22 mouse cellular contexts compared by ENCODE assay signal in genomic region chr3:108608906-108609305, GRCm38 (mm10). TPM values are rescaled to one million over a fixed set of nuclear protein-coding genes. Genes with fewer than 3 reads are reported as not detected.
DNase-seq lines count a peak whose midpoint lies in the region; ATAC-seq and TF ChIP-seq lines count a peak whose summit lies in the region.
"Had no signal": no experiment of that assay in that cellular context is flagged by ENCODE, and none has a peak within 500 bp of the region (broad histone marks: within the 10 kb centered on the region; RNA-seq: fewer than 3 reads in every experiment).

No protein-coding gene starts in this region.

- TF ChIP-seq EP300 in MEL (IDR thresholded peaks at IDR 0.05; ENCODE audit: low read depth in 1 of 2, low read length in 2 of 2) = no peak

- no peak for TF ChIP-seq POLR2A in MEL (IDR thresholded peaks at IDR 0.05; ENCODE audit: control insufficient read depth in 1 of 2, insufficient read depth in 1 of 2, low read depth in 1 of 2, low read length in 2 of 2, poor library complexity in 1 of 2)

- no peaks in the 10 kb centered on the region for H3K79me2 ChIP-seq in MEL (ENCODE audit: control insufficient read depth, insufficient read depth, low read length, poor library complexity)

- peaks cover 0 to 2% of the 10 kb centered on the region in 2 experiments; a peak in 1 of 4 replicates for H3K36me3 ChIP-seq in MEL (ENCODE audit: control insufficient read depth in 1 of 2, insufficient read depth in 2 of 2, low read length in 2 of 2)
- H3K36me3 ChIP-seq: liver, embryonic 13.5 days had no signal

- H3K4me3 ChIP-seq in MEL (ENCODE audit: control insufficient read depth in 1 of 2, insufficient read depth in 1 of 2, low read depth in 2 of 2, low read length in 2 of 2) = no peak overlapping the region
- H3K4me3 ChIP-seq: gastrocnemius, adult 2 months; limb, embryonic 13.5 days; liver, embryonic 13.5 days; lung, embryonic 15.5 days had no signal

- H3K27ac ChIP-seq in MEL (ENCODE audit: control insufficient read depth, low read depth, low read length) = no peak overlapping the region
- H3K27ac ChIP-seq: gastrocnemius, adult 2 months; hindbrain, postnatal 0 days; limb, embryonic 13.5 days; liver, embryonic 13.5 days; lung, embryonic 15.5 days; stomach, postnatal 0 days had no signal

- H3K27me3 ChIP-seq in MEL (ENCODE audit: control insufficient read depth in 1 of 2, insufficient read depth in 2 of 2, low read length in 2 of 2) = no peaks in the 10 kb centered on the region
- H3K27me3 ChIP-seq: limb, embryonic 13.5 days; liver, embryonic 13.5 days; lung, embryonic 15.5 days had no signal

- 0 out of 4 replicates have a peak, but pooled peaks cover 0 to 2% of the 10 kb centered on the region in 2 experiments for H3K4me1 ChIP-seq in MEL (ENCODE audit: control insufficient read depth in 1 of 2, insufficient read depth in 2 of 2, low read length in 2 of 2)
- H3K4me1 ChIP-seq: limb, embryonic 13.5 days; liver, embryonic 13.5 days; lung, embryonic 15.5 days had no signal

- no peaks in the 10 kb centered on the region for H3K9me3 ChIP-seq in MEL (replicated peaks; ENCODE audit: insufficient read depth, low read length)
- H3K9me3 ChIP-seq: limb, embryonic 13.5 days; liver, embryonic 13.5 days; lung, embryonic 15.5 days had no signal

- H3K9ac ChIP-seq in MEL (ENCODE audit: control insufficient read depth, low read depth, low read length, poor library complexity, severe bottlenecking) = no peak overlapping the region
- H3K9ac ChIP-seq: limb, embryonic 13.5 days; liver, embryonic 13.5 days; lung, embryonic 15.5 days had no signal

- TF ChIP-seq CTCF in MEL (IDR thresholded peaks at IDR 0.05 in 2 of 3, conservative IDR thresholded peaks at IDR 0.05 in 1 of 3; ENCODE audit: control insufficient read depth in 1 of 3, insufficient read depth in 1 of 3, low read depth in 2 of 3, low read length in 3 of 3, poor library complexity in 1 of 3, severe bottlenecking in 1 of 3) = no peak

- TF ChIP-seq RAD21 in MEL (IDR thresholded peaks at IDR 0.05; ENCODE audit: low read depth, low read length) = no peak

- peak; percentile 37 to 43 for DNase-seq in spleen, postnatal 36 days (ENCODE audit: low spot score in 2 of 2)
- DNase-seq in spleen, adult 12 weeks (ENCODE audit: low spot score) = no peak
- peak; percentile 20 for DNase-seq in MEL (ENCODE audit: low read depth, low spot score)
- DNase-seq in left cerebral cortex, postnatal 10 days (ENCODE audit: extremely low spot score in 1 of 2, low spot score in 2 of 2) = no peak
- no peak for DNase-seq in layer of hippocampus, postnatal 10 days (ENCODE audit: low spot score in 2 of 2)
- no peak for DNase-seq in gastrocnemius, postnatal 25 days
- DNase-seq: adrenal gland, postnatal 10 days; cerebellum, adult 8-10 months; cerebellum, postnatal 36 days; gastrocnemius, adult 2 months; kidney, postnatal 25 days; liver, embryonic 13.5 days; lung, postnatal 4 days; right cerebral cortex, postnatal 25 days; thymus, postnatal 25 days had no signal

- ATAC-seq in granulocyte monocyte progenitor cell, adult 5-6 weeks (replicated peaks; ENCODE audit: poor library complexity, severe bottlenecking) = peak; percentile 59
- ATAC-seq: forebrain, embryonic 14.5 days; hindbrain, postnatal 0 days; intestine, embryonic 16.5 days had no signal

- intact Hi-C loops in left cerebral cortex, postnatal 10 days (cut with DNase I) = no loop called here

TF ChIP-seq in MEL, 35 proteins besides CTCF, POLR2A, EP300 and RAD21:
- TF ChIP-seq GATA1 (IDR thresholded peaks at IDR 0.05; ENCODE audit: low read depth, low read length) (0 out of 2 replicates have a peak, but pooled peaks have one; percentile 7), ZKSCAN1 (IDR thresholded peaks at IDR 0.05; ENCODE audit: low read depth, low read length) (no peak), MYB (IDR thresholded peaks at IDR 0.05; ENCODE audit: low read depth, low read length) (no peak), CHD2 (IDR thresholded peaks at IDR 0.05; ENCODE audit: low read length) (no peak)
TF ChIP-seq in MEL: peak in this region for 1.

RNA-seq across cellular contexts. Expression of gene Wdr47, which starts 17.8 kb away (rescaled TPM):
- total RNA-seq in MEL (2012; rRNA removed) = 2.4 and 2.5 TPM in 2 replicates
- polyA plus RNA-seq in MEL (2012; ENCODE audit: insufficient read depth in 1 of 2, insufficient read length in 2 of 2, low read depth in 1 of 2, low replicate concordance in 2 of 2, missing spikeins in 1 of 2) = 1 to 10 TPM in 1 of 2 experiments, not detected in 1; 3.8 TPM
- total RNA-seq in granulocyte monocyte progenitor cell, adult 5-6 weeks (2014; fragmentation: Nextera tagmentation) = 2.5 and 2.8 TPM in 2 replicates
- 4.4 and 6.6 TPM in 2 replicates for total RNA-seq in granulocyte monocyte progenitor cell, adult 5-6 weeks (2017)
- total RNA-seq in left cerebral cortex, postnatal 10 days (2021) = 100 to 1,000 TPM; 150 to 164 TPM
- total RNA-seq in layer of hippocampus, postnatal 10 days (2021) = 100 to 1,000 TPM; 130 to 141 TPM
- total RNA-seq in gastrocnemius, postnatal 25 days (2021) = 1 to 10 TPM; 3.0 to 6.4 TPM

RNA-seq across cellular contexts. Expression of gene Taf13, which starts 37.4 kb away (rescaled TPM):
- 5.4 and 6.5 TPM in 2 replicates for total RNA-seq in MEL (2012; rRNA removed)
- polyA plus RNA-seq in MEL (2012; ENCODE audit: insufficient read depth in 1 of 2, insufficient read length in 2 of 2, low read depth in 1 of 2, low replicate concordance in 2 of 2, missing spikeins in 1 of 2) = 1 to 10 TPM in 1 of 2 experiments, not detected in 1; 7.0 TPM
- total RNA-seq in granulocyte monocyte progenitor cell, adult 5-6 weeks (2014; fragmentation: Nextera tagmentation) = 13.8 and 16.5 TPM in 2 replicates
- 13.3 and 21.7 TPM in 2 replicates for total RNA-seq in granulocyte monocyte progenitor cell, adult 5-6 weeks (2017)
- total RNA-seq in left cerebral cortex, postnatal 10 days (2021) = 10 to 100 TPM; 25.2 to 26.6 TPM
- total RNA-seq in layer of hippocampus, postnatal 10 days (2021) = 10 to 100 TPM; 33.1 to 33.2 TPM
- 10 to 100 TPM; 17.6 to 18.3 TPM for total RNA-seq in gastrocnemius, postnatal 25 days (2021)

RNA-seq across cellular contexts. Expression of gene Clcc1, which starts 44.8 kb away (rescaled TPM):
- total RNA-seq in MEL (2012; rRNA removed) = 38.0 and 43.0 TPM in 2 replicates
- 10 to 100 TPM in 1 of 2 experiments, not detected in 1; 25.9 TPM for polyA plus RNA-seq in MEL (2012; ENCODE audit: insufficient read depth in 1 of 2, insufficient read length in 2 of 2, low read depth in 1 of 2, low replicate concordance in 2 of 2, missing spikeins in 1 of 2)
- total RNA-seq in granulocyte monocyte progenitor cell, adult 5-6 weeks (2014; fragmentation: Nextera tagmentation) = 44.7 and 67.1 TPM in 2 replicates
- 68.1 and 92.5 TPM in 2 replicates for total RNA-seq in granulocyte monocyte progenitor cell, adult 5-6 weeks (2017)
- total RNA-seq in left cerebral cortex, postnatal 10 days (2021) = 10 to 100 TPM; 23.5 to 28.2 TPM
- 10 to 100 TPM; 25.1 to 25.7 TPM for total RNA-seq in layer of hippocampus, postnatal 10 days (2021)
- 10 to 100 TPM; 32.0 to 32.5 TPM for total RNA-seq in gastrocnemius, postnatal 25 days (2021)

RNA-seq across cellular contexts. Expression of gene Tmem167b, which starts 46.6 kb away (rescaled TPM):
- 15.1 and 20.8 TPM in 2 replicates for total RNA-seq in MEL (2012; rRNA removed)
- 10 to 100 TPM in 1 of 2 experiments, not detected in 1; 15.9 TPM for polyA plus RNA-seq in MEL (2012; ENCODE audit: insufficient read depth in 1 of 2, insufficient read length in 2 of 2, low read depth in 1 of 2, low replicate concordance in 2 of 2, missing spikeins in 1 of 2)
- 6.8 and 11.4 TPM in 2 replicates for total RNA-seq in granulocyte monocyte progenitor cell, adult 5-6 weeks (2014; fragmentation: Nextera tagmentation)
- total RNA-seq in granulocyte monocyte progenitor cell, adult 5-6 weeks (2017) = 32.8 and 34.7 TPM in 2 replicates
- 10 to 100 TPM; 40.3 to 41.0 TPM for total RNA-seq in left cerebral cortex, postnatal 10 days (2021)
- total RNA-seq in layer of hippocampus, postnatal 10 days (2021) = 10 to 100 TPM; 43.3 to 43.8 TPM
- 10 to 100 TPM; 13.0 to 15.1 TPM for total RNA-seq in gastrocnemius, postnatal 25 days (2021)

Comparison
In these comparisons a context has a peak if more than half of its experiments do, and no peak if none do; other contexts are left out.
1. DNase-seq: peak in spleen, postnatal 36 days (2 of 2) and MEL (single experiment); none in spleen, adult 12 weeks (single experiment), left cerebral cortex, postnatal 10 days (0 of 2), layer of hippocampus, postnatal 10 days (0 of 2) and gastrocnemius, postnatal 25 days (single experiment).
2. RNA of gene Wdr47, which starts 17.8 kb away (total RNA-seq): 150 to 164 TPM in left cerebral cortex, postnatal 10 days and 130 to 141 TPM in layer of hippocampus, postnatal 10 days; 2.5 to 6.6 TPM in granulocyte monocyte progenitor cell, adult 5-6 weeks, 3.0 to 6.4 TPM in gastrocnemius, postnatal 25 days and 2.4 to 2.5 TPM in MEL; every median in the first group is over 10 times any median in the second.